Mouse (Mus musculus) hindbrain, embryonic 13.5 days (tissue): ENCODE measurements around the gene Actr8. TPM values are rescaled to one million over a fixed set of nuclear protein-coding genes. Genes with fewer than 3 reads are reported as not detected.

Experiments
- ATAC-seq: fragments of 200-750 bp; cut with Nextera tagmentation; 2 replicates; pipeline ENCODE4 v1.8.0; 2017; ENCODE audit warnings: moderate TSS enrichment; ENCODE audit not compliant: low FRiP score
- H3K27ac ChIP-seq: fragments of 300-500 bp; sonication (generic); 2 replicates; pipeline ENCODE4 v1.5.1; 2015; ENCODE audit warnings: inconsistent platforms, mild to moderate bottlenecking, moderate library complexity
- H3K27me3 ChIP-seq: fragments of 300-500 bp; sonication (generic); 2 replicates; pipeline ENCODE4 v1.6.1; 2015; ENCODE audit warnings: mild to moderate bottlenecking, inconsistent platforms
- H3K36me3 ChIP-seq: fragments of 300-500 bp; sonication (generic); 2 replicates; pipeline ENCODE4 v1.6.1; 2015; ENCODE audit warnings: mild to moderate bottlenecking, inconsistent platforms
- H3K4me1 ChIP-seq: fragments of 300-500 bp; sonication (generic); replicated peaks from 2 replicates; pipeline ENCODE4 v1.6.1; 2015; ENCODE audit warnings: inconsistent platforms
- H3K4me2 ChIP-seq: fragments of 300-500 bp; sonication (generic); 2 replicates; pipeline ENCODE4 v1.6.1; 2015; ENCODE audit warnings: inconsistent platforms, mild to moderate bottlenecking, moderate library complexity
- H3K4me3 ChIP-seq: fragments of 300-500 bp; sonication (generic); 2 replicates; pipeline ENCODE4 v1.5.1; 2015; ENCODE audit warnings: mild to moderate bottlenecking, inconsistent platforms
- H3K9ac ChIP-seq: fragments of 300-500 bp; sonication (generic); 2 replicates; pipeline ENCODE4 v1.6.1; 2015; ENCODE audit warnings: mild to moderate bottlenecking, inconsistent platforms
- H3K9me3 ChIP-seq: fragments of 300-500 bp; sonication (generic); 2 replicates; pipeline ENCODE4 v1.6.1; 2016; ENCODE audit warnings: inconsistent platforms
- WGBS: fragments of 180-500 bp; shearing (Covaris S2); methylation state at CpG from one replicate; pipeline ENCODE4 v1.1.7; 2015; 5-methylcytosine and 5-hydroxymethylcytosine counted together
- polyA plus RNA-seq: library from polyadenylated mRNA; unstranded; fragments of >200 nt; fragmentation: Nextera tagmentation; extraction: Ambion mirVana; gene quantifications from 2 replicates; pipeline ENCODE4 v1.2.1, GENCODE M21; 2015

Actr8 gene
- polyA plus RNA-seq, 1 experiment from 2014 or later = 83.9 TPM

GRCm38 (mm10) chr14:29998747-29999474, 20.8 kb downstream of the Actr8 start:
- Histone ChIP-seq H3K4me3 (no peak overlapping the region), H3K27ac (peak overlapping the region; percentile 2; the same call in 1 of the 2 replicates), H3K27me3 (no peaks in the 10 kb centered on the region), H3K4me1 (no peaks in the 10 kb centered on the region), H3K36me3 (peaks cover 37% of the 10 kb centered on the region), H3K4me2 (no peak overlapping the region), H3K9ac (no peak overlapping the region), H3K9me3 (no peaks in the 10 kb centered on the region)
- WGBS = 76% methylated on average over 13 of the region's 13 CpGs
- ATAC-seq = no peak

GRCm38 (mm10) chr14:29999475-29999811, 21.3 kb downstream of the Actr8 start:
- Histone ChIP-seq H3K4me3 (no peak overlapping the region), H3K9me3 (no peaks in the 10 kb centered on the region), H3K27ac (no peak overlapping the region), H3K27me3 (no peaks in the 10 kb centered on the region), H3K4me1 (no peaks in the 10 kb centered on the region), H3K9ac (no peak overlapping the region), H3K4me2 (no peak overlapping the region), H3K36me3 (peaks cover 32% of the 10 kb centered on the region)
- ATAC-seq = no peak
- WGBS = 93% methylated on average over 3 of the region's 3 CpGs

- WGBS = 12% methylated on average over 49 of the region's 54 CpGs
- peak; percentile 68; the same call in 1 of the 2 replicates for ATAC-seq
- H3K27me3 ChIP-seq = peaks cover 43% of the 10 kb centered on the region
- H3K4me3 ChIP-seq = peak within 1 kb of the TSS; percentile 47
- H3K4me1 ChIP-seq = peaks cover 9% of the 10 kb centered on the region
- no peak within 1 kb of the TSS for H3K27ac ChIP-seq
- H3K36me3 ChIP-seq = no peaks in the 10 kb centered on the region
- H3K9ac ChIP-seq = peak within 1 kb of the TSS; percentile 69
- no peaks in the 10 kb centered on the region for H3K9me3 ChIP-seq
- H3K4me2 ChIP-seq = peak within 1 kb of the TSS; percentile 87
Observed at GRCm38 (mm10) chr14:30008733-30009575, 30.8 kb downstream of the Actr8 start, which contains the start of the genes Il17rb and Chdh. TSS of gene Il17rb (minus strand) at chr14:30008896. TSS of gene Chdh (plus strand) at chr14:30009023.

- ATAC-seq = no peak
- H3K4me3 ChIP-seq = no peak overlapping the region
- H3K36me3 ChIP-seq = no peaks in the 10 kb centered on the region
- WGBS = 73% methylated on average over 10 of the region's 10 CpGs
- no peaks in the 10 kb centered on the region for H3K9me3 ChIP-seq
- H3K27ac ChIP-seq = no peak overlapping the region
- H3K9ac ChIP-seq = no peak overlapping the region
- peaks cover 43% of the 10 kb centered on the region for H3K27me3 ChIP-seq
- peaks cover 9% of the 10 kb centered on the region for H3K4me1 ChIP-seq
- H3K4me2 ChIP-seq = no peak overlapping the region
Observed at GRCm38 (mm10) chr14:30009864-30010560, 31.9 kb downstream of the Actr8 start.

GRCm38 (mm10) chr14:30011886-30012560, 33.9 kb downstream of the Actr8 start:
- H3K9ac ChIP-seq = no peak overlapping the region
- peaks cover 9% of the 10 kb centered on the region for H3K4me1 ChIP-seq
- ATAC-seq = no peak
- no peak overlapping the region for H3K4me2 ChIP-seq
- no peaks in the 10 kb centered on the region for H3K9me3 ChIP-seq
- peaks cover 43% of the 10 kb centered on the region for H3K27me3 ChIP-seq
- H3K4me3 ChIP-seq = no peak overlapping the region
- H3K36me3 ChIP-seq = no peaks in the 10 kb centered on the region
- WGBS = 77% methylated on average over 10 of the region's 10 CpGs
- no peak overlapping the region for H3K27ac ChIP-seq

- Histone ChIP-seq H3K27me3 (peaks cover 19% of the 10 kb centered on the region), H3K4me2 (no peak overlapping the region), H3K36me3 (no peaks in the 10 kb centered on the region), H3K4me1 (no peaks in the 10 kb centered on the region), H3K27ac (no peak overlapping the region), H3K9me3 (no peaks in the 10 kb centered on the region), H3K4me3 (no peak overlapping the region), H3K9ac (no peak overlapping the region)
- WGBS = 76% methylated on average over 10 of the region's 10 CpGs
- ATAC-seq = no peak
Observed at GRCm38 (mm10) chr14:30014487-30014886, 36.4 kb downstream of the Actr8 start.

GRCm38 (mm10) chr14:30015008-30015407, 36.9 kb downstream of the Actr8 start:
- H3K9me3 ChIP-seq = no peaks in the 10 kb centered on the region
- no peak overlapping the region for H3K27ac ChIP-seq
- 74% methylated on average over 1 of the region's 1 CpGs for WGBS
- peaks cover 14% of the 10 kb centered on the region for H3K27me3 ChIP-seq
- H3K36me3 ChIP-seq = no peaks in the 10 kb centered on the region
- ATAC-seq = no peak
- no peaks in the 10 kb centered on the region for H3K4me1 ChIP-seq
- H3K4me3 ChIP-seq = no peak overlapping the region
- H3K9ac ChIP-seq = no peak overlapping the region
- no peak overlapping the region for H3K4me2 ChIP-seq

GRCm38 (mm10) chr14:30016666-30017065, 38.5 kb downstream of the Actr8 start:
- Histone ChIP-seq H3K9ac (no peak overlapping the region), H3K27me3 (no peaks in the 10 kb centered on the region), H3K36me3 (no peaks in the 10 kb centered on the region), H3K4me2 (no peak overlapping the region), H3K9me3 (no peaks in the 10 kb centered on the region), H3K4me1 (no peaks in the 10 kb centered on the region), H3K4me3 (no peak overlapping the region), H3K27ac (no peak overlapping the region)
- ATAC-seq = no peak
- 92% methylated on average over 5 of the region's 5 CpGs for WGBS

- 93% methylated on average over 8 of the region's 8 CpGs for WGBS
- Histone ChIP-seq H3K4me1 (no peaks in the 10 kb centered on the region), H3K4me2 (no peak overlapping the region), H3K4me3 (no peak overlapping the region), H3K36me3 (no peaks in the 10 kb centered on the region), H3K27me3 (no peaks in the 10 kb centered on the region), H3K9me3 (no peaks in the 10 kb centered on the region), H3K27ac (no peak overlapping the region), H3K9ac (no peak overlapping the region)
- no peak for ATAC-seq
Observed at GRCm38 (mm10) chr14:30017794-30018462, 39.8 kb downstream of the Actr8 start.

- Histone ChIP-seq H3K9me3 (no peaks in the 10 kb centered on the region), H3K4me2 (no peak overlapping the region), H3K27ac (no peak overlapping the region), H3K27me3 (no peaks in the 10 kb centered on the region), H3K9ac (no peak overlapping the region), H3K4me3 (no peak overlapping the region), H3K36me3 (no peaks in the 10 kb centered on the region), H3K4me1 (no peaks in the 10 kb centered on the region)
- WGBS = 95% methylated on average over 4 of the region's 4 CpGs
- ATAC-seq = no peak
Observed at GRCm38 (mm10) chr14:30018463-30018801, 40.3 kb downstream of the Actr8 start.

- Histone ChIP-seq H3K27ac (no peak overlapping the region), H3K4me2 (no peak overlapping the region), H3K4me3 (no peak overlapping the region), H3K27me3 (no peaks in the 10 kb centered on the region), H3K4me1 (no peaks in the 10 kb centered on the region), H3K9me3 (no peaks in the 10 kb centered on the region), H3K36me3 (no peaks in the 10 kb centered on the region), H3K9ac (no peak overlapping the region)
- ATAC-seq = no peak
- 93% methylated on average over 6 of the region's 6 CpGs for WGBS
Observed at GRCm38 (mm10) chr14:30018846-30019245, 40.7 kb downstream of the Actr8 start.
